ENCODE assay signal across 20 mouse cellular contexts in the genomic region with DNA sequence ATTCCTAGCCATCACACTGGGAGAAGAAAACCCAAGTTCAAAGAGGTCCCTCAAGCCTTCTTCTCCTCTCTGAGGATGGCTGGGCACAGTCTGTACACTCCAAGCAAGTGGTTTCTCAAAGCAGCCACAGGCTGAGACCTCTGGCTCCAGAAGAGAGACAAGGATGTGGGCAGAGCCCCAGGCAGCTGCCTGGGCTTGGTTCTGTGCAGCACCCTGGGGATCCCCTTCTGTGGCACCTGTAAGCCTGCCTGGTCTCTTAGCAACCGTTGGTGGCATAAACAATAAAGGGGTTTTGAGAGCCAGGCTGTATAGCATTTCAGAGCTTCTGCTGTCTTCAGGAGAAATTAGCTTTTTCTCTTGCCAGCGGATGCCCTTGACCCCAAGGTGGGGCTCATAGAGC. TPM values are rescaled to one million over a fixed set of nuclear protein-coding genes. Genes with fewer than 3 reads are reported as not detected.
A peak's percentile ranks its signal among the peaks of the same experiment; 100 is the strongest.
DNase-seq lines count a peak whose midpoint lies in the region; ATAC-seq and TF ChIP-seq lines count a peak whose summit lies in the region.
"Had no signal": no experiment of that assay in that cellular context is flagged by ENCODE, and none has a peak within 500 bp of the region (broad histone marks: within the 10 kb centered on the region; RNA-seq: fewer than 3 reads in every experiment).

No protein-coding gene starts in this region.

- H3K36me3 ChIP-seq in CH12.LX (replicated peaks in 1 of 2; ENCODE audit: control insufficient read depth in 1 of 2, insufficient read depth in 1 of 2, low read length in 1 of 2) = no peaks in the 10 kb centered on the region
- H3K36me3 ChIP-seq: limb, embryonic 15.5 days; midbrain, embryonic 15.5 days; neural tube, embryonic 12.5 days had no signal

- dilution Hi-C loops in CH12.LX (cut with MboI; ENCODE audit: extremely low pct_ligation_motif_present, extremely low pct_unique_long_range_greater_than_20kb, low sequenced_read_pairs) = no loop called here

- H3K9ac ChIP-seq in CH12.LX (ENCODE audit: insufficient read depth, low read depth) = no peak overlapping the region
- H3K9ac ChIP-seq: limb, embryonic 15.5 days; liver, postnatal 0 days; midbrain, embryonic 15.5 days; neural tube, embryonic 12.5 days had no signal

- peak; percentile 63 for ATAC-seq in neutrophil, adult 5-6 weeks (ENCODE audit: extremely low read depth, insufficient number of reproducible peaks, low FRiP score, poor library complexity, severe bottlenecking)
- ATAC-seq: forebrain, embryonic 16.5 days; hindbrain, embryonic 16.5 days; liver, postnatal 0 days; midbrain, embryonic 15.5 days had no signal

- intact Hi-C loops in gastrocnemius, postnatal 14 days (cut with DNase I; ENCODE audit: low total_unique reads) = no loop called here

- no peaks in the 10 kb centered on the region for H3K27me3 ChIP-seq in CH12.LX (replicated peaks)
- H3K27me3 ChIP-seq: limb, embryonic 15.5 days; midbrain, embryonic 15.5 days; neural tube, embryonic 12.5 days had no signal

- peaks cover 0 to 21% of the 10 kb centered on the region in 2 experiments; a peak in 2 of 4 replicates for H3K4me1 ChIP-seq in CH12.LX (ENCODE audit: control insufficient read depth in 1 of 2, insufficient read depth in 2 of 2)
- H3K4me1 ChIP-seq: limb, embryonic 15.5 days; midbrain, embryonic 15.5 days; neural tube, embryonic 12.5 days had no signal

- no peaks in the 10 kb centered on the region for H3K79me2 ChIP-seq in CH12.LX (replicated peaks; ENCODE audit: control insufficient read depth, extremely low read depth, insufficient read depth, poor library complexity, severe bottlenecking)

- H3K4me3 ChIP-seq in CH12.LX (replicated peaks in 1 of 3; ENCODE audit: low read depth in 2 of 3, low read length in 2 of 3, poor library complexity in 1 of 3) = no peak overlapping the region
- H3K4me3 ChIP-seq: erythroblast, embryonic 14.5 days; limb, embryonic 15.5 days; midbrain, embryonic 15.5 days; neural tube, embryonic 12.5 days had no signal

- no peak overlapping the region; the same call in 1 of the 2 replicates for H3K4me2 ChIP-seq in CH12.LX (ENCODE audit: insufficient read depth, low read depth, poor library complexity, severe bottlenecking)
- H3K4me2 ChIP-seq: limb, embryonic 15.5 days; midbrain, embryonic 15.5 days; neural tube, embryonic 12.5 days had no signal

- TF ChIP-seq EP300 in CH12.LX (IDR thresholded peaks at IDR 0.05; ENCODE audit: low read length) = no peak

- peak; percentile 74 for DNase-seq in CH12.LX (ENCODE audit: extremely low read depth)
- peak; percentile 52 for DNase-seq in gastrocnemius, postnatal 14 days
- peak; percentile 44 for DNase-seq in thymus, postnatal 4 days
- DNase-seq in cerebellum, adult 9-11 months = no peak
- no peak for DNase-seq in yolk sac, embryonic 10.5 days (ENCODE audit: low spot score)
- no peak for DNase-seq in adrenal gland, postnatal 14 days
- DNase-seq: adrenal gland, adult 8-10 months; cerebellum, adult 9-10 months; embryo, embryonic 11 days; kidney, adult 8-10 months; kidney, postnatal 36 days; liver, postnatal 0 days; right cerebral cortex, postnatal 4 days had no signal

- TF ChIP-seq RAD21 in CH12.LX (IDR thresholded peaks at IDR 0.05; ENCODE audit: low read depth, low read length) = no peak

- in situ Hi-C loops in CH12.LX (cut with MboI; ENCODE audit: low pct_ligation_motif_present, low pct_unique_long_range_greater_than_20kb, low sequenced_read_pairs) = loop anchor here (10.0 kb wide), 1 partner anchor 107 kb away; no protein-coding TSS in a partner anchor

- no peak for TF ChIP-seq POLR2A in CH12.LX (IDR thresholded peaks at IDR 0.05; ENCODE audit: low read depth, low read length)

- H3K9me3 ChIP-seq in CH12.LX (replicated peaks; ENCODE audit: low read length) = no peaks in the 10 kb centered on the region
- H3K9me3 ChIP-seq: limb, embryonic 15.5 days; midbrain, embryonic 15.5 days; neural tube, embryonic 12.5 days had no signal

- TF ChIP-seq CTCF in CH12.LX (conservative IDR thresholded peaks at IDR 0.05 in 1 of 2, IDR thresholded peaks at IDR 0.05 in 1 of 2; ENCODE audit: low read depth in 2 of 2, low read length in 2 of 2) = no peak

- H3K27ac ChIP-seq in CH12.LX (ENCODE audit: insufficient read depth, low read depth) = no peak overlapping the region
- H3K27ac ChIP-seq: limb, embryonic 15.5 days; midbrain, embryonic 15.5 days; neural tube, embryonic 12.5 days had no signal

TF ChIP-seq in CH12.LX, 34 proteins besides CTCF, POLR2A, EP300 and RAD21:
- TF ChIP-seq CHD1 (IDR thresholded peaks at IDR 0.05; ENCODE audit: low read depth, low read length) (no peak), TCF12 (IDR thresholded peaks at IDR 0.05; ENCODE audit: low read depth, low read length) (peak; percentile 32; the same call in 1 of the 2 replicates), MXI1 (IDR thresholded peaks at IDR 0.05; ENCODE audit: low read depth, low read length) (peak; percentile 48; the same call in 1 of the 2 replicates)

RNA-seq across cellular contexts. Expression of gene Siah1a, which starts 52.0 kb away (rescaled TPM):
- 5.1 and 5.9 TPM in 2 replicates for total RNA-seq in CH12.LX (2012; rRNA removed)
- 11.1 and 12.2 TPM in 2 replicates for total RNA-seq in CH12.LX (2014; rRNA removed)
- polyA plus RNA-seq in CH12.LX (2012; ENCODE audit: insufficient read length, low read depth) = 7.0 and 8.0 TPM in 2 replicates
- 10 to 100 TPM; 10.5 to 12.6 TPM for total RNA-seq in gastrocnemius, postnatal 14 days (2021)
- 37.5 and 43.6 TPM in 2 replicates for total RNA-seq in neutrophil, adult 5-6 weeks (2017)
- total RNA-seq in adrenal gland, postnatal 14 days (2021) = 19.4 and 20.2 TPM in 2 replicates

RNA-seq across cellular contexts. Expression of gene Gm10638, which starts 52.2 kb away (rescaled TPM):
- total RNA-seq in CH12.LX (2012; rRNA removed) = 0.13 and 0.42 TPM in 2 replicates
- total RNA-seq in CH12.LX (2014; rRNA removed) = not detected in 2 replicates
- polyA plus RNA-seq in CH12.LX (2012; ENCODE audit: insufficient read length, low read depth) = not detected in 2 replicates
- total RNA-seq in gastrocnemius, postnatal 14 days (2021) = 1 to 10 TPM; 3.3 to 6.4 TPM
- 1.4 TPM in 1 of 2 replicates, not detected in the other for total RNA-seq in neutrophil, adult 5-6 weeks (2017)
- total RNA-seq in adrenal gland, postnatal 14 days (2021) = 2.7 and 4.4 TPM in 2 replicates

Comparison
In these comparisons a context has a peak if more than half of its experiments do, and no peak if none do; other contexts are left out.
1. DNase-seq: peak in CH12.LX (single experiment), gastrocnemius, postnatal 14 days (single experiment) and thymus, postnatal 4 days (single experiment); none in cerebellum, adult 9-11 months (single experiment), yolk sac, embryonic 10.5 days (single experiment) and adrenal gland, postnatal 14 days (single experiment).